Mouse (Mus musculus) adrenal gland, adult 18-20 months (tissue): ENCODE measurements around the gene Fcgrt. TPM values are rescaled to one million over a fixed set of nuclear protein-coding genes. Genes with fewer than 3 reads are reported as not detected.

Source experiments
- microRNA-seq, 2 experiments: library from miRNA; unstranded; fragments of <30 nt; microRNA quantifications; one replicate each; pipeline ENCODE4 v1.2.0; 2021; ENCODE audit warnings: borderline number of aligned reads in 2 of 2
- total RNA-seq, 2 experiments: library from RNA; stranded (reverse); gene quantifications; 1 replicate in 1 of 2; 2 replicates in 1 of 2; pipeline ENCODE4 v1.2.3; 2021

Gene Fcgrt
- total RNA-seq, 2 experiments from 2014 or later = 111 to 137 TPM

Small RNAs within 50 kb of the gene (microRNA-seq; reads per million reads assigned to microRNA genes)
- gene Mir150 (654 to 1,330 reads per million in 2 experiments), gene Mir5121 (69.5 to 90.6 reads per million in 2 experiments)

Other genes with a start within 250 kb of the Fcgrt start
- gene Pnkp, start 246.7 kb downstream of the Fcgrt start, total RNA-seq = 10 to 100 TPM; 33.8 to 40.8 TPM
- gene Ptov1, start 234.1 kb downstream of the Fcgrt start, total RNA-seq = 100 to 1,000 TPM; 232 to 253 TPM
- 10 to 100 TPM; 75.2 to 90.9 TPM for gene Med25, start 211.1 kb downstream of the Fcgrt start, total RNA-seq
- gene Fuz, start 207.8 kb downstream of the Fcgrt start, total RNA-seq = 10 to 100 TPM; 24.1 to 28.3 TPM
- gene Ap2a1, start 174.4 kb downstream of the Fcgrt start, total RNA-seq = 10 to 100 TPM; 81.7 to 97.4 TPM
- gene Tsks, start 160.6 kb downstream of the Fcgrt start, total RNA-seq = not detected
- 10 to 100 TPM in 1 of 2 experiments, 1 to 10 TPM in 1; 9.3 to 12.8 TPM for gene Cpt1c, start 129.0 kb downstream of the Fcgrt start, total RNA-seq
- gene Prmt1, start 117.3 kb downstream of the Fcgrt start, total RNA-seq = 100 to 1,000 TPM; 203 to 216 TPM
- 100 to 1,000 TPM; 128 to 131 TPM for gene Irf3, start 106.2 kb downstream of the Fcgrt start, total RNA-seq
- 10 to 100 TPM; 13.9 to 14.2 TPM for gene Bcl2l12, start 105.1 kb downstream of the Fcgrt start, total RNA-seq
- 10 to 100 TPM; 75.1 to 85.9 TPM for gene Scaf1, start 87.5 kb downstream of the Fcgrt start, total RNA-seq
- gene Rras, start 85.9 kb downstream of the Fcgrt start, total RNA-seq = 100 to 1,000 TPM in 1 of 2 experiments, 10 to 100 TPM in 1; 86.9 to 106 TPM
- gene Prr12, start 51.0 kb downstream of the Fcgrt start, total RNA-seq = 10 to 100 TPM; 30.8 to 45.3 TPM
- gene Nosip, start 41.4 kb downstream of the Fcgrt start, total RNA-seq = 10 to 100 TPM; 44.3 to 46.8 TPM
- 10 to 100 TPM; 14.9 to 28.3 TPM for gene Prrg2, start 41.2 kb downstream of the Fcgrt start, total RNA-seq
- gene Rcn3, start 11.6 kb downstream of the Fcgrt start, total RNA-seq = 10 to 100 TPM; 32.0 to 36.4 TPM
- gene Rps11, start 20.6 kb upstream of the Fcgrt start, total RNA-seq = 1,000 to 10,000 TPM; 1,173 to 1,310 TPM
- gene Rpl13a, start 24.9 kb upstream of the Fcgrt start, total RNA-seq = 1,000 to 10,000 TPM; 1,445 to 1,619 TPM
- gene Gm45713, start 32.4 kb upstream of the Fcgrt start, total RNA-seq = not detected
- gene Flt3l, start 32.6 kb upstream of the Fcgrt start, total RNA-seq = 10 to 100 TPM; 20.6 to 26.8 TPM
- gene Pih1d1, start 50.5 kb upstream of the Fcgrt start, total RNA-seq = 10 to 100 TPM; 57.3 to 58.6 TPM
- 10 to 100 TPM; 58.4 to 68.5 TPM for gene Aldh16a1, start 50.7 kb upstream of the Fcgrt start, total RNA-seq
- under 1 TPM; 0.19 to 0.23 TPM for gene Slc17a7, start 60.1 kb upstream of the Fcgrt start, total RNA-seq
- gene Gfy, start 75.7 kb upstream of the Fcgrt start, total RNA-seq = not detected
- not detected for gene Pth2, start 77.1 kb upstream of the Fcgrt start, total RNA-seq
- under 1 TPM in 1 of 2 experiments, not detected in 1; 0.29 TPM for gene Ccdc155, start 101.0 kb upstream of the Fcgrt start, total RNA-seq
- not detected for gene Dkkl1, start 108.3 kb upstream of the Fcgrt start, total RNA-seq
- gene Tead2, start 111.9 kb upstream of the Fcgrt start, total RNA-seq = 10 to 100 TPM in 1 of 2 experiments, 1 to 10 TPM in 1; 8.5 to 11.7 TPM
- gene Cd37, start 135.3 kb upstream of the Fcgrt start, total RNA-seq = 1 to 10 TPM; 4.0 to 7.4 TPM
- gene Slc6a16, start 137.2 kb upstream of the Fcgrt start, total RNA-seq = not detected
- under 1 TPM in 1 of 2 experiments, not detected in 1; 0.19 TPM for gene Slc6a21, start 173.7 kb upstream of the Fcgrt start, total RNA-seq
- gene Trpm4, start 229.9 kb upstream of the Fcgrt start, total RNA-seq = 10 to 100 TPM in 1 of 2 experiments, 1 to 10 TPM in 1; 7.8 to 11.0 TPM
- gene Hrc, start 231.4 kb upstream of the Fcgrt start, total RNA-seq = under 1 TPM; 0.17 to 0.83 TPM